Comparison of ENCODE assay signal across 30 mouse cellular contexts in genomic region chr11:22900041-22900440, GRCm38 (mm10). TPM values are rescaled to one million over a fixed set of nuclear protein-coding genes. Genes with fewer than 3 reads are reported as not detected.
DNase-seq lines count a peak whose midpoint lies in the region; ATAC-seq lines count a peak whose summit lies in the region.
"Had no signal": no experiment of that assay in that cellular context is flagged by ENCODE, and none has a peak within 500 bp of the region (broad histone marks: within the 10 kb centered on the region; RNA-seq: fewer than 3 reads in every experiment).

No protein-coding gene starts in this region.

- H3K27me3 ChIP-seq in midbrain, embryonic 11.5 days (ENCODE audit: control insufficient read depth, insufficient read depth, low read length), result no peaks in the 10 kb centered on the region
- H3K27me3 ChIP-seq: forebrain, embryonic 13.5 days; heart, embryonic 12.5 days; heart, embryonic 15.5 days; hindbrain, embryonic 13.5 days had no signal

- H3K9ac ChIP-seq in midbrain, embryonic 11.5 days (ENCODE audit: low read length), result no peak overlapping the region
- H3K9ac ChIP-seq: forebrain, embryonic 13.5 days; heart, embryonic 12.5 days; heart, embryonic 15.5 days; hindbrain, embryonic 13.5 days had no signal

- no peak overlapping the region for H3K4me2 ChIP-seq in midbrain, embryonic 11.5 days
- H3K4me2 ChIP-seq: forebrain, embryonic 13.5 days; heart, embryonic 12.5 days; heart, embryonic 15.5 days; hindbrain, embryonic 13.5 days had no signal

- no peaks in the 10 kb centered on the region for H3K4me1 ChIP-seq in midbrain, embryonic 11.5 days (ENCODE audit: control insufficient read depth, insufficient read depth, low read length)
- H3K4me1 ChIP-seq: forebrain, embryonic 10.5 days; forebrain, embryonic 13.5 days; heart, embryonic 12.5 days; hindbrain, embryonic 10.5 days; hindbrain, embryonic 13.5 days had no signal

- peak; percentile 59 for DNase-seq in 416B (ENCODE audit: low read depth)
- peak; percentile 65 for DNase-seq in ES-CJ7 (ENCODE audit: low read depth, low spot score)
- DNase-seq in R1 (ENCODE audit: low read depth, low spot score), result peak; percentile 85
- DNase-seq in right cerebral cortex, postnatal 10 days (ENCODE audit: low spot score in 2 of 2), result no peak
- no peak for DNase-seq in frontal cortex, postnatal 14 days (ENCODE audit: low spot score in 2 of 2)
- no peak for DNase-seq in adrenal gland, postnatal 4 days (ENCODE audit: low spot score in 2 of 2)
- no peak for DNase-seq in midbrain, embryonic 11.5 days (ENCODE audit: low spot score, missing footprints)
- DNase-seq: adrenal gland, postnatal 10 days; adrenal gland, postnatal 36 days; B cell, adult 2 months; cerebellum, adult 18-20 months; cerebellum, adult 9-10 months; cerebellum, postnatal 14 days; gastrocnemius, adult 2 months; gastrocnemius, postnatal 14 days; heart, adult 18-20 months; heart, postnatal 10 days; heart, postnatal 36 days; kidney, adult 2 months had no signal

- H3K4me3 ChIP-seq in midbrain, embryonic 11.5 days (ENCODE audit: low read depth, low read length), result no peak overlapping the region
- H3K4me3 ChIP-seq: forebrain, embryonic 10.5 days; forebrain, embryonic 13.5 days; gastrocnemius, adult 2 months; heart, embryonic 12.5 days; heart, embryonic 15.5 days; hindbrain, embryonic 10.5 days; hindbrain, embryonic 13.5 days had no signal

- no peak overlapping the region for H3K27ac ChIP-seq in midbrain, embryonic 11.5 days (ENCODE audit: low read depth, low read length)
- H3K27ac ChIP-seq: forebrain, embryonic 10.5 days; forebrain, embryonic 13.5 days; gastrocnemius, adult 2 months; heart, embryonic 15.5 days; hindbrain, embryonic 10.5 days; hindbrain, embryonic 13.5 days had no signal

- 87% methylated on average over 3 of the region's 3 CpGs for WGBS in midbrain, embryonic 11.5 days

- peak; percentile 26; the same call in 1 of the 2 replicates for ATAC-seq in granulocyte monocyte progenitor cell, adult 5-6 weeks (replicated peaks; ENCODE audit: poor library complexity, severe bottlenecking)
- ATAC-seq in midbrain, embryonic 11.5 days (ENCODE audit: low FRiP score), result no peak
- ATAC-seq: forebrain, embryonic 13.5 days; forebrain, embryonic 16.5 days; hindbrain, embryonic 16.5 days; inflammation-experienced regulatory T-cells, adult 6 months; intestine, embryonic 16.5 days had no signal

- no peaks in the 10 kb centered on the region for H3K9me3 ChIP-seq in midbrain, embryonic 11.5 days (ENCODE audit: control insufficient read depth, low read length)
- H3K9me3 ChIP-seq: forebrain, embryonic 10.5 days; forebrain, embryonic 13.5 days; heart, embryonic 12.5 days; heart, embryonic 15.5 days; hindbrain, embryonic 10.5 days; hindbrain, embryonic 13.5 days had no signal

- no peaks in the 10 kb centered on the region for H3K36me3 ChIP-seq in midbrain, embryonic 11.5 days (ENCODE audit: control insufficient read depth, insufficient read depth, low read length)

RNA-seq across cellular contexts. Expression of gene B3gnt2, which starts 39.3 kb away (rescaled TPM):
- 8.6 and 12.3 TPM in 2 replicates for total RNA-seq in granulocyte monocyte progenitor cell, adult 5-6 weeks (2014; fragmentation: Nextera tagmentation)
- 10.6 and 41.3 TPM in 2 replicates for total RNA-seq in granulocyte monocyte progenitor cell, adult 5-6 weeks (2017)
- 10 to 100 TPM; 52.7 to 60.0 TPM for total RNA-seq in adrenal gland, postnatal 4 days (2021)
- 1.8 and 1.9 TPM in 2 replicates for polyA plus RNA-seq in midbrain, embryonic 11.5 days (2014; fragmentation: Nextera tagmentation; extraction: Ambion mirVana)

Comparison
In these comparisons a context has a peak if more than half of its experiments do, and no peak if none do; other contexts are left out.
1. DNase-seq: peak in 416B (single experiment), ES-CJ7 (single experiment) and R1 (single experiment); none in right cerebral cortex, postnatal 10 days (0 of 2), frontal cortex, postnatal 14 days (0 of 2), adrenal gland, postnatal 4 days (0 of 2) and midbrain, embryonic 11.5 days (single experiment).